Mouse (Mus musculus): ENCODE data around the gene Wdr19.
"Not testable (repeated sequence)": the region's sequence is repeated elsewhere in the genome, so short reads cannot be mapped to it uniquely, and the experiment has no call there.

The Wdr19 gene

GRCm38 (mm10) chr5:65299623-65300022, 100.1 kb downstream of the Wdr19 start:
- not testable (repeated sequence) for DNase-seq (ENCODE audit: low spot score)

- DNase-seq (ENCODE audit: low spot score), result no peak
Observed at GRCm38 (mm10) chr5:65300121-65300520, 100.6 kb downstream of the Wdr19 start.

GRCm38 (mm10) chr5:65305516-65305915, 106.0 kb downstream of the Wdr19 start:
- no peak for DNase-seq (ENCODE audit: low spot score)

GRCm38 (mm10) chr5:65308208-65308607, 108.7 kb downstream of the Wdr19 start:
- DNase-seq (ENCODE audit: low spot score), result no peak

- no peak for DNase-seq (ENCODE audit: low spot score)
Observed at GRCm38 (mm10) chr5:65308866-65309265, 109.4 kb downstream of the Wdr19 start.
